Mouse (Mus musculus) spleen, postnatal 14 days (tissue): ENCODE measurements around the gene Scel.
"Not testable (repeated sequence)": the region's sequence is repeated elsewhere in the genome, so short reads cannot be mapped to it uniquely, and the experiment has no call there.

Source experiments
- DNase-seq, 2 experiments: peaks; one replicate each; pipeline ENCODE4 v3.0.0; 2021 to 2022; ENCODE audit warnings: low spot score in 2 of 2

Scel gene

GRCm38 (mm10) chr14:103512802-103513472 is at the start of gene Scel:
Gene Scel (plus strand): TSS chr14:103513342.
- no peak for DNase-seq

- no peak for DNase-seq
Measured at GRCm38 (mm10) chr14:103468691-103469463, 44.3 kb upstream of the Scel start.

DNA sequence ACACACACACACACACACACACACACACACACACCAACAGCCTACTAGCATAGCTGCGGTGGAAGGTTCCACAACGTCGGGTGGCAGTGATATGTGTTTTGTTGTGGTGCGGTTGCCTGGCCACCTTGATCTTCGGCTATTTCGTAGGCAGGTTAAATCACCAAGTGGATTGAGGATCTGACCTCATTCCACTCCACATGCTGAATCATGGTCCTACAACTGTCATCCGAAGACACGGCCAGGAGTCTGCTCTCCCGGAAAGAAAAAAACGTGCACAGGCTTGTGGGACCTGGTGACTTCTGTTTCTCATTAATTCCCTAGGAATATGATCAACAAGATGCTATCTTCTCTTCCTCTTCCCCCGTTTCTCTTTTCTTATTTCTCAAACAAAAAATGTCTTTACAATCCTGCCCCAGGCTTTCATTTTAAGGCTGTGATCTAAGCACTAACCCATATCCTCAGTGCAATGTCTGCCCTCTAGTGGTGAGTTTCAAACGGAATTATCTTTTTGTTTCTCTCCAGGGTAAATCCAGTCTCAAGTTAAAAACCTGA is 43.6 kb upstream of the Scel start:
- no peak for DNase-seq

- DNase-seq = no peak
Measured at GRCm38 (mm10) chr14:103471074-103471778, 41.9 kb upstream of the Scel start.

- no peak for DNase-seq
Measured at GRCm38 (mm10) chr14:103471806-103472553, 41.2 kb upstream of the Scel start.

GRCm38 (mm10) chr14:103472554-103472905 is 40.6 kb upstream of the Scel start:
- no peak for DNase-seq

- no peak for DNase-seq
Measured at GRCm38 (mm10) chr14:103475312-103475711, 37.8 kb upstream of the Scel start.

- not testable (repeated sequence) for DNase-seq
Measured at GRCm38 (mm10) chr14:103476232-103476631, 36.9 kb upstream of the Scel start.

DNA sequence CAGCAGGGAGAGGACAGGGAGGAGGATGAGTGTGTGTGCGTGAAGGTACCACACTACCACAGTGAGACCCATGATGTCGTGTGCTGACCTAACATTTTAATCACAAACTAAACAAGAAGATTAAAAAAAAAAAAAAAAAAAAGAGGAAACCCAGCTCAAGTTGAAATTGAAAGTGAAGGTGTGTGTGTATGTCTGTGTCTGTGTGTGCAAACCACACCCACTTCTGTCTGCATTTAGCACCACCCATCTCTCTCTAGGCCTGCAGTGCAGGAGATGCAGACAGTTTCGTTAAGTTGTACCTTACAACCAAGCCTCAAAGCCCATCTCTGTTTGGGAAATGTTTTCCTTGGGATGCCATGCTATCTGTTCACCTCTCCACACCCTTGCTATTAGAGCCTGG is 35.9 kb upstream of the Scel start:
- DNase-seq = no peak

DNA sequence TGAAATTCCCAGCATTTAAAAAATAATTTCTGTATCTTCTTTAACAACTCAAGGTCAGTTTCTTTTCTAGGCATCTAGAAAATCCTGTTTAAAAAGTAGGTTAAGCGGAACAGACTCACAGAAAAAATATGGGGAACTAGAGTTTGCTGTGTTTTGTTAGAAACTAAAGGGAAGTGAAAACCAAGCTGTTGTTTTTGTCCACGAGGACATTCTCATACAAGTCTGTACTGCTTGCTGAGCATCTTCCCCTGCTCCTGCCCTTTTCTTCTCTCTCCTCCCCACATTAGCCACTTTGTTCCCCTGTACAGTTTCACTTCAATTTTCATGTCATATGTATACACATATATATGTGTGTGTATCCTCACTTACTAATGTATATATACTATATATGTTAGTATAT is 35.2 kb upstream of the Scel start:
- no peak for DNase-seq

GRCm38 (mm10) chr14:103479446-103479845 is 33.7 kb upstream of the Scel start:
- no peak for DNase-seq

GRCm38 (mm10) chr14:103481514-103481913 is 31.6 kb upstream of the Scel start:
- no peak for DNase-seq

DNA sequence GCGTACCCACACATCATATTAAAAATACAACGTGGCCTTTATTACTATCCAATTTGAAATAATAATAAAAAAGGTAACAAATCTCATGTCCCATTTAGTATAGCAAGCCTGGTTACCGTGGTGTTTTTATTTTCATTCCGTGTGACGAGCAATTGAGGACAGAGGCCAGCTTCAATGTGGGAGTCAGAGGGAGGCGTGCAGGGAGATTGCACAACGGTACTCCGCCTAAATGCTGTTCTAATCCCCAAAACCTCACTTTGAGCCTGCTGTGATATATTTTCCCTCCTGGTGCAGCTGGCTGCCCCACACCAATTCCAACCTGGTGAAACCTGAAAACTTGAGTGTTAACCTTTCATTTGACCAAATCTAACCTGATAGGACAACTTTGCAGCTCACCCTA is 27.5 kb upstream of the Scel start:
- DNase-seq = no peak

DNA sequence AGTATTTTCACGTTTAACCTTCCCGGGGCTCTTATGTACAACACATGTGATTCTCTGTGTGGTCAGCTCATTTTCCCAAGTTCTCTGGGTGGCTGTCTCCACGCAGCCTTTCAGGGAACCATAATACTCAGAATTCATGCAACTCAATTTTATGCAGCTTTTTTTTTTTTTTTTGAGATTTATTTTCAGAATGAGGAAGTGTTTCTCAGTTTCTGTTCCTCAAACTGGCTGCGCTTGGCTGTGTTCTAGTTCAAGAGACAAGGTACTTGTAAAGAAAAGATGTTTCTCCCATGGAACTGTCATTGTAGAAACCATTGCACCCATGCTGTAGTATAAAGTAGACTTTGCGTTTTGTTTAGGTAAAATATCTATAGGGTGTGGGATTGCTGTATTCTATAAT is 26.2 kb upstream of the Scel start:
- DNase-seq = no peak

GRCm38 (mm10) chr14:103488659-103489058 is 24.5 kb upstream of the Scel start:
- no peak for DNase-seq

- no peak for DNase-seq
Measured at GRCm38 (mm10) chr14:103498199-103498598, 14.9 kb upstream of the Scel start.

DNA sequence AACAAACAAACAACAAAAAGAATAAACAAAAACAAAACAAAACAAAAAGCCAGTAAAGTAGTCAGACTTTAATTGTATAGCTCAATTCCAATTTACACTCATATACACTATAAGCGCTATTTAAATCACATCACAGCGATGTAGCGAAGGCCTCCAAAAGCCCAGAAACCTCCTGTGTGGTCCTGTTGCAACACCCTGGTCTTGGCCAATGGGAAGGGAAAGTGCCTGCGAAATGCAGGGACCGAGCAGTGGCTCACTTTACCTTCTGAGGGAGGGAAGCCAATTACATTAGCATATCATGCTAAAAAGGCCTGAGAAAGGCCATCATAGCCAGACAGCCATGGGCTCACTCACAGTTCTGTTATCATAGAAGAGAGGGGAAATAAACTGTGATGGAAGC is 14.5 kb upstream of the Scel start:
- no peak for DNase-seq

GRCm38 (mm10) chr14:103499060-103499459 is 14.1 kb upstream of the Scel start:
- DNase-seq = no peak

DNA sequence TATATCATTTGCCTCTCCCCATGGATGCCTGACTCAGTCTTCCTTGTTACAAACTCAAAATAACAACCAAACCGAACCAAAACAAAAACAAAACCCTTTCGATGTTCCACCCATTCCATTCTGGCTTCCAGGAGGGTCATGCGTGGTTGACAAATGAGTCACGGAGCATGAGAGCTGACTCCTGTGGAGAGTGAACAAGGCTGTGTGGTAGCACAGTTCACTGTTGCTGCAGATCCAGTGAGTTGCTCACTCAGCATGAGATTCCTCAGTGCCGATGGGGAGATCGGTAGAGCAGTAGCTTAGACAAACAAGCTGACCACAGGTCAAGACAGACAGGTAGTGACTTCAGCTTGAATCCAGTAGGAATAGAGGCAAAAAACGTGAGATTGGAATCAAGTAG is 12.8 kb upstream of the Scel start:
- no peak for DNase-seq

DNA sequence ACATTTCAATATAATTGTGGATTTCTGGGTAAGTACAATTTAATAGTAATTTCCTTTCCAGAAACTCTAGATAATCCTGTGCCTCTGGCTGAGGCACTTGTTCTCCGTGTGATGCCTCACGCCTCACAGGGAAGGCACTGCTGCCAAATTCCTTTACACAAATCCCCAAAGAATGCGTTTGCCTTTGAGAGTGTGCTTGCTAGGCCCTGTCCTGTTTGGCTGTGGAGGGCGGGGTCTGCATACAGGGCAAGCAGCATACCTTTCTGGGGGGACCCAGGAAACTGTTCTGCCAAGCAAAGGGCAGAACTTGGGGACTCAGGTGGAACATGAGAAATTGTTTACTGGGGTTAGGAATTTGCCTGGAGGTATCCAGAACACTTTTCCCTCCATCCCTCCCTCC is 12.2 kb upstream of the Scel start:
- DNase-seq = no peak

- DNase-seq = no peak
Measured at GRCm38 (mm10) chr14:103504514-103504913, 8.6 kb upstream of the Scel start.

DNA sequence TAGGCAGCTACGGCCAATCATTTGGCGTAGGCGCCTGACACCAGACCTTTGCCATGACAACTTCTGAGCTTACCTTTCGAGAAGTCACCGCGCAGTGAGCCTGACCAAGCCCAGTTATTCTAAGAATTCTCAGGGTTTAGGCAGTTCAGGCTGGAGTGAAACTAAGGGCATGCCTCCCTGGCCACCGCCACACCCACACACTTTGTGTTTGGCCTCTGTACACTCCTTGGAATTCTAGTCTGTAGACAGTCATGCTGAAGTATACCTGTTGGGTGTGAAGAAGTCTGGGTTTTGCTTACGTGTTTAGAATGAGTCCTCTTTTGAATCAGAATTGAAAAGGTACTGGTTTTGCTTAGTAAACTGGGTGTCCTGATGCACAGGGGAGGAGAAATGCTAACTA is 3.6 kb upstream of the Scel start:
- DNase-seq = no peak
